Mouse (Mus musculus) inflammation-experienced regulatory T-cells (primary cell): ENCODE data around the gene Commd9. TPM values are rescaled to one million over a fixed set of nuclear protein-coding genes. Genes with fewer than 3 reads are reported as not detected.

Experiments used
- polyA plus RNA-seq, 2 experiments: library from polyadenylated mRNA; unstranded; fragments of 100-300 nt; shearing (Covaris generic); gene quantifications; one replicate each; pipeline ENCODE4 v1.2.1; 2017

Gene Commd9
- polyA plus RNA-seq: 10 to 100 TPM; 24.4 to 24.6 TPM

GRCm38 (mm10) chr2:101885768-101886438 is at the start of gene Commd9:
Commd9 (plus strand) TSS chr2:101886247.

DNA sequence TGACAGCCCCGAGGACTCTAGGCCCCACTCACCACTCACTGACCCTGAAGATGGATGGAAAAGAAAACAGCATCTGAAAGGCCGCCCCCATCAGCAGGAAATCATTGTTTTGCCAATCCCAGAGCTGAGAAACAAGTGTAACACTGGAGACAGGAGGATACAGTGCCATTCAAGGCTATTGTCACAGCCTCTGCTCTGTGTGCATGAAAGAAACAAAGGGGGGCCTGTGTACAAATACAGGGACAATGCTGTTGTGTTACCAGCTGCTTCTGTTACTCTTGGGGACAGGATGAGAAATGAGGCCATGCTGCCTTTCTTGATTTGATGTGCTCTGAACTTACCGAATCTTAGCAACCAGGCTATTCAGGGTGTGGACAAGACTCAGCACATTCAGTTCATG is 3.0 kb upstream of the Commd9 start, which contains the start of gene Prr5l:
Prr5l (minus strand) TSS at position 30 of the 400 bp plus-strand sequence.

Other genes with a start within 250 kb of the Commd9 start
- under 1 TPM; 0.07 to 0.33 TPM for gene Rag1, start 236.7 kb upstream of the Commd9 start, polyA plus RNA-seq
- 1 to 10 TPM; 1.6 to 4.7 TPM for gene B230118H07Rik, start 236.7 kb upstream of the Commd9 start, polyA plus RNA-seq
- 10 to 100 TPM; 28.9 to 31.7 TPM for gene Traf6, start 207.8 kb upstream of the Commd9 start, polyA plus RNA-seq
- 1 to 10 TPM; 1.5 to 7.8 TPM for gene Prr5l, start 3.2 kb upstream of the Commd9 start, polyA plus RNA-seq